Mouse (Mus musculus) heart, embryonic 16.5 days (tissue): ENCODE measurements around the gene Magi2. TPM values are rescaled to one million over a fixed set of nuclear protein-coding genes. Genes with fewer than 3 reads are reported as not detected.

Experiments used
- ATAC-seq: fragments of 200-750 bp; cut with Nextera tagmentation; replicated peaks from 2 replicates; pipeline ENCODE4 v1.8.0; 2017; ENCODE audit warnings: moderate number of reproducible peaks; ENCODE audit not compliant: insufficient read depth, low FRiP score; ENCODE audit errors: extremely low read depth
- H3K27ac ChIP-seq: fragments of 300-500 bp; sonication (generic); 2 replicates; pipeline ENCODE4 v1.5.1; 2014; ENCODE audit warnings: mild to moderate bottlenecking, low read length, control low read depth, moderate library complexity
- H3K27me3 ChIP-seq: fragments of 300-500 bp; sonication (generic); 2 replicates; pipeline ENCODE4 v1.6.1; 2014; ENCODE audit warnings: low read length, mixed read lengths; ENCODE audit not compliant: control insufficient read depth, insufficient read depth
- H3K36me3 ChIP-seq: fragments of 300-500 bp; sonication (generic); 2 replicates; pipeline ENCODE4 v1.6.1; 2014; ENCODE audit not compliant: control insufficient read depth, insufficient read depth
- H3K4me1 ChIP-seq: fragments of 300-500 bp; sonication (generic); 2 replicates; pipeline ENCODE4 v1.6.1; 2014; ENCODE audit warnings: low read length, mixed read lengths; ENCODE audit not compliant: control insufficient read depth, insufficient read depth
- H3K4me2 ChIP-seq: fragments of 300-500 bp; sonication (generic); 2 replicates; pipeline ENCODE4 v1.6.1; 2014; ENCODE audit warnings: low read depth, mild to moderate bottlenecking, control low read depth, low read length
- H3K4me3 ChIP-seq: fragments of 300-500 bp; sonication (generic); 2 replicates; pipeline ENCODE4 v1.5.1; 2014; ENCODE audit warnings: mild to moderate bottlenecking, control low read depth, low read length
- H3K9ac ChIP-seq: fragments of 300-500 bp; sonication (generic); 2 replicates; pipeline ENCODE4 v1.6.1; 2014; ENCODE audit warnings: low read length, control low read depth
- H3K9me3 ChIP-seq: fragments of 300-500 bp; sonication (generic); replicated peaks from 2 replicates; pipeline ENCODE4 v1.6.1; 2016; ENCODE audit warnings: low read length; ENCODE audit not compliant: control insufficient read depth
- WGBS: fragments of 180-500 bp; shearing (Covaris S2); extraction: QIAGEN DNeasy Blood & Tissue Kit; methylation state at CpG from one replicate; pipeline ENCODE4 v1.1.7; 2014; 5-methylcytosine and 5-hydroxymethylcytosine counted together
- polyA plus RNA-seq: library from polyadenylated mRNA; unstranded; fragments of >200 nt; fragmentation: Nextera tagmentation; extraction: Ambion mirVana; gene quantifications from 2 replicates; pipeline ENCODE4 v1.2.1, GENCODE M21; 2015

Gene Magi2
- polyA plus RNA-seq, 1 experiment from 2014 or later = 3.3 TPM

DNA sequence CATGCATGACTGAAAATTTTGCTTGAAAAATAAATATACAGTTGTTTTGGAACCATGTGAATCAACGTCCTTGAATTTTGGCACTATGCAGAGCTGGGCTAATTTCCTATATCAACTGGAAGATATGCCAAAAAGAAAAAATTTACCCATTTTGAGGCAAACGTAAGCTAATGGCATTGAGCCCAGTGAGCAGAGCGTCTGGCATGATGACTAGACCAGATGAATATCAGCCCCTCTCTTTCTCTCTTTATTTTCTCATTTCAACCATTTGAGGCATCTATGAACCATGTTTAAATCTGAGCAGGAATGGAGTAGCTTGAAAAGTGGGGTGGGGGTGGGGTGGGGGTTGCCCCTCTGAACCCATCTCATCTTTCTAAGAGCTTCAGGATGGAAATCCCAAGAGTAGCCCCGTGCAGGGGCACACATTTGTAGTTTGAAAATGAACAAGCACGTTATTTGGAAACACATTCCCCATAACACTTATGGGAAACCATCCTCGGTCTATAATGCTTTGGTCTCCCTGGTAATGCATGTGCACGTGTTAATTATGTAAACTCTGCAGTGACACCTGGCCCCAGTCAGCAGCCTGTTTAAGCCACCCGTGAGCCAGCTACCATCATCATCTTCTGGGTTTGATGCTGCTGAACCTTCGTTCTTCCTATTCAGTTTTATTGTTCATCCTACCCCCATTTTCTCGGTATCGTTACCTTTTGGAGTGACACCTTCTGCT is 1151.4 kb downstream of the Magi2 start:
- ATAC-seq = no peak
- Histone ChIP-seq H3K4me1 (no peaks in the 10 kb centered on the region), H3K27me3 (no peaks in the 10 kb centered on the region), H3K4me3 (no peak overlapping the region), H3K9me3 (0 out of 2 replicates have a peak, but pooled peaks cover 2% of the 10 kb centered on the region), H3K9ac (no peak overlapping the region), H3K27ac (no peak overlapping the region), H3K4me2 (no peak overlapping the region), H3K36me3 (no peaks in the 10 kb centered on the region)
- 76% methylated on average over 11 of the region's 11 CpGs for WGBS

DNA sequence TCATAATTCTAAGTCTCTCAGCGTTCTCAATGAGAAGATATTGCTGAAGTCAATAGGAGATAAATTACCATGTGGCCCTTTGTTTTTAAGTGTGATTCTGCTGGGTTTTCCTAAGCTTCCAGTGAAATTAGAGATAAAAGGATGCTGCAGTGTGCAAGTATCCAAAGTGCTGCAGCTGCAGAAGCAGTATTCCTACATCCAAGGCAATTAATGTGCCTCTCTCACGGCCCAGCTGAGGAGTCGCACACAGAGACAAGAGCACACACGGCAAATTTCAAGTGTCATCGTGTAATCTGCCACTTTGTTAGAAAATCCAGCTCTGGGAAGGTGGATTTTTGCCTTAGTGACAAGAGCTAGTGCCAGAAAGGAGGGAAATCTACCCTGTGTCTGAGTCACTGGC is 1177.7 kb downstream of the Magi2 start:
- H3K27ac ChIP-seq = no peak overlapping the region
- WGBS = 70% methylated on average over 5 of the region's 5 CpGs

DNA sequence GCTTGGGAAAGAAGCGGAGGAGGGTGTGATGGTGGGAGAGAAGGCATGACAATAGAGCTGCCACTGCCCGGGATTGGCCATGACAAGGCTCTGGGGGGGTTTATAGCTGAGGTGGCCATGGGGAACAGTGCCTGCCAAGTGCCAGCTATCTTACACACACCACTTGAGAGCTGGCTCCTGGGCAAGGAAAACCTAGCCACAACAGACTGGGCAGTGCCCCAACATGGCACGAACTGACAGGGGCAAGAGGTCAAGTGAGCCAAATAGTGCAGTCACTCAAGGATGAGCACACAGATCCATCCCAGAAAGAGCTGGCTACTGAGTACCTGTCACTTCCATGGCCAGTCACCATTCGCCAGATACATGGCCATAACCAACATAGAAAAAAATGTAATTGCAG is 1179.8 kb downstream of the Magi2 start:
- Histone ChIP-seq H3K4me2 (no peak overlapping the region), H3K36me3 (no peaks in the 10 kb centered on the region), H3K9ac (no peak overlapping the region), H3K9me3 (no peaks in the 10 kb centered on the region), H3K27ac (no peak overlapping the region), H3K4me1 (no peaks in the 10 kb centered on the region), H3K4me3 (no peak overlapping the region), H3K27me3 (no peaks in the 10 kb centered on the region)
- WGBS = 86% methylated on average over 4 of the region's 4 CpGs
- ATAC-seq = no peak

More for the DNA sequence above, 1177.7 kb downstream of the Magi2 start:
- no peak overlapping the region for H3K9ac ChIP-seq
- no peak overlapping the region for H3K4me3 ChIP-seq
- no peak overlapping the region for H3K4me2 ChIP-seq
- no peaks in the 10 kb centered on the region for H3K9me3 ChIP-seq
- no peaks in the 10 kb centered on the region for H3K36me3 ChIP-seq
- H3K27me3 ChIP-seq = no peaks in the 10 kb centered on the region
- no peaks in the 10 kb centered on the region for H3K4me1 ChIP-seq
- no peak for ATAC-seq

- no peaks in the 10 kb centered on the region for H3K9me3 ChIP-seq
- no peaks in the 10 kb centered on the region for H3K36me3 ChIP-seq
- no peak overlapping the region for H3K4me3 ChIP-seq
- H3K27ac ChIP-seq = no peak overlapping the region
- no peaks in the 10 kb centered on the region for H3K27me3 ChIP-seq
- no peak overlapping the region for H3K4me2 ChIP-seq
- no peaks in the 10 kb centered on the region for H3K4me1 ChIP-seq
- no peak overlapping the region for H3K9ac ChIP-seq
- no peak for ATAC-seq
Measured at GRCm38 (mm10) chr5:20415320-20415719, 1188.5 kb downstream of the Magi2 start.

- Histone ChIP-seq H3K4me3 (no peak overlapping the region), H3K36me3 (no peaks in the 10 kb centered on the region), H3K9ac (no peak overlapping the region), H3K9me3 (no peaks in the 10 kb centered on the region), H3K27ac (no peak overlapping the region), H3K4me1 (no peaks in the 10 kb centered on the region), H3K4me2 (no peak overlapping the region), H3K27me3 (no peaks in the 10 kb centered on the region)
- no peak for ATAC-seq
Measured at GRCm38 (mm10) chr5:20417348-20417747, 1190.5 kb downstream of the Magi2 start.

- Histone ChIP-seq H3K4me1 (no peaks in the 10 kb centered on the region), H3K9ac (no peak overlapping the region), H3K27ac (no peak overlapping the region), H3K36me3 (no peaks in the 10 kb centered on the region), H3K4me2 (no peak overlapping the region), H3K4me3 (no peak overlapping the region), H3K27me3 (no peaks in the 10 kb centered on the region), H3K9me3 (no peaks in the 10 kb centered on the region)
- ATAC-seq = no peak
- 51% methylated on average over 9 of the region's 9 CpGs for WGBS
Measured at GRCm38 (mm10) chr5:20432148-20432813, 1205.4 kb downstream of the Magi2 start.

- Histone ChIP-seq H3K4me2 (no peak overlapping the region), H3K9ac (no peak overlapping the region), H3K4me1 (peaks cover 5% of the 10 kb centered on the region; the same call in 1 of the 2 replicates), H3K27me3 (no peaks in the 10 kb centered on the region), H3K36me3 (no peaks in the 10 kb centered on the region), H3K27ac (no peak overlapping the region), H3K4me3 (no peak overlapping the region), H3K9me3 (no peaks in the 10 kb centered on the region)
- WGBS = 27% methylated on average over 4 of the region's 4 CpGs
- ATAC-seq = no peak; the same call in 1 of the 2 replicates
Measured at GRCm38 (mm10) chr5:20446471-20447174, 1219.8 kb downstream of the Magi2 start.

- Histone ChIP-seq H3K27ac (no peak overlapping the region), H3K4me2 (no peak overlapping the region), H3K4me3 (no peak overlapping the region), H3K27me3 (no peaks in the 10 kb centered on the region), H3K4me1 (no peaks in the 10 kb centered on the region), H3K9ac (no peak overlapping the region), H3K9me3 (no peaks in the 10 kb centered on the region), H3K36me3 (no peaks in the 10 kb centered on the region)
- 51% methylated on average over 3 of the region's 3 CpGs for WGBS
- no peak for ATAC-seq
Measured at GRCm38 (mm10) chr5:20456106-20456505, 1229.3 kb downstream of the Magi2 start.
